11 mouse cellular contexts compared by ENCODE assay signal in the genomic region with DNA sequence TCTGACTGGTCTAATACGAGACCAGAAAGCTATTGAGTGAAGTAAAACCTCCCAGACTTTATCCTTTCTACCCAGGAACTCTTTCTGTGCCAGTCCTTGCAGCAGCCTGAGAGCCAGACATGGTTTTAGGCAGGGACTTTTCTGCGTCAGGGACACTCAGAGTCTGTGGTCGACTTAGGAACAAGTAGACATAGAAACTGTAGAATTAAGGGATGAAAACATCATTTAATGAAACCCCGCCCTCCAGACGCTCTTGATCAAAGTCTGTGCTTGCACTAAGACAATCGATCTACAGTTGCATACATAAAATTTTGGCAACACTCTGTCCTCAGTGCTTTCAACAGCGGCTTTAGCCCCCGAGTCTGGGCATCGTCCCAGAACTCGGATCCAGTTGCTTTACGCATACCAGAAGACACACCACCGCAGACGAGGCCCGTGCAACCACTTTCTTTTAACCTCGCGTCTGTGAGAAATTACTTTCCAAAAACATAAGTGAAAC.
DNase-seq lines count a peak whose midpoint lies in the region; ATAC-seq and TF ChIP-seq lines count a peak whose summit lies in the region.
"Had no signal": no experiment of that assay in that cellular context is flagged by ENCODE, and none has a peak within 500 bp of the region (broad histone marks: within the 10 kb centered on the region; RNA-seq: fewer than 3 reads in every experiment).

No protein-coding gene starts in this region.

- peak overlapping the region; percentile 27; the same call in 1 of the 2 replicates for H3K4me2 ChIP-seq in heart, embryonic 15.5 days
- H3K4me2 ChIP-seq in lung, embryonic 15.5 days: peak overlapping the region; percentile 27
- H3K4me2 ChIP-seq in embryonic facial prominence, embryonic 15.5 days (replicated peaks): peak overlapping the region; percentile 21
- H3K4me2 ChIP-seq in limb, embryonic 15.5 days: peak overlapping the region; percentile 25

- H3K9me3 ChIP-seq in heart, embryonic 15.5 days (replicated peaks): no peaks in the 10 kb centered on the region
- H3K9me3 ChIP-seq in lung, embryonic 15.5 days: no peaks in the 10 kb centered on the region
- no peaks in the 10 kb centered on the region for H3K9me3 ChIP-seq in embryonic facial prominence, embryonic 15.5 days (replicated peaks)
- H3K9me3 ChIP-seq in limb, embryonic 15.5 days: no peaks in the 10 kb centered on the region
- H3K9me3 ChIP-seq: megakaryocyte, embryonic 14.5 days had no signal

- no peak for TF ChIP-seq CTCF in lung, adult 2 months (IDR thresholded peaks at IDR 0.05; ENCODE audit: insufficient read depth, low read length)

- H3K27me3 ChIP-seq in heart, embryonic 15.5 days: no peaks in the 10 kb centered on the region
- no peaks in the 10 kb centered on the region for H3K27me3 ChIP-seq in lung, embryonic 15.5 days
- H3K27me3 ChIP-seq in embryonic facial prominence, embryonic 15.5 days: no peaks in the 10 kb centered on the region
- H3K27me3 ChIP-seq in limb, embryonic 15.5 days: no peaks in the 10 kb centered on the region
- H3K27me3 ChIP-seq: megakaryocyte, embryonic 14.5 days had no signal

- peak overlapping the region; percentile 2; the same call in 1 of the 2 replicates for H3K4me3 ChIP-seq in heart, embryonic 15.5 days
- no peak overlapping the region for H3K4me3 ChIP-seq in lung, embryonic 15.5 days
- no peak overlapping the region for H3K4me3 ChIP-seq in lung, adult 2 months (replicated peaks; ENCODE audit: extremely low read depth, low read depth, low read length)
- no peak overlapping the region; the same call in 1 of the 2 replicates for H3K4me3 ChIP-seq in embryonic facial prominence, embryonic 15.5 days (replicated peaks)
- peak overlapping the region; percentile 11; the same call in 1 of the 2 replicates for H3K4me3 ChIP-seq in limb, embryonic 15.5 days
- H3K4me3 ChIP-seq: megakaryocyte, embryonic 14.5 days had no signal

- H3K27ac ChIP-seq in heart, embryonic 15.5 days: peak overlapping the region; percentile 64
- H3K27ac ChIP-seq in lung, embryonic 15.5 days: peak overlapping the region; percentile 51
- peak overlapping the region; percentile 79 for H3K27ac ChIP-seq in embryonic facial prominence, embryonic 15.5 days (replicated peaks)
- H3K27ac ChIP-seq in limb, embryonic 15.5 days: peak overlapping the region; percentile 88

- TF ChIP-seq POLR2A in lung, adult 2 months (IDR thresholded peaks at IDR 0.05; ENCODE audit: borderline replicate concordance, extremely low read depth, low read depth, low read length): no peak

- ATAC-seq in heart, embryonic 15.5 days (replicated peaks; ENCODE audit: insufficient number of reproducible peaks, insufficient read depth, low FRiP score, low read depth): no peak
- ATAC-seq in lung, embryonic 15.5 days (ENCODE audit: borderline replicate concordance, extremely low read depth, low FRiP score, low TSS enrichment): peak; percentile 86; the same call in 1 of the 2 replicates
- ATAC-seq in embryonic facial prominence, embryonic 15.5 days (ENCODE audit: insufficient number of reproducible peaks, low FRiP score, low TSS enrichment, low read depth): peak; percentile 91
- ATAC-seq in limb, embryonic 15.5 days (ENCODE audit: insufficient number of reproducible peaks, low FRiP score, low TSS enrichment, low read depth): peak; percentile 94

- H3K9ac ChIP-seq in heart, embryonic 15.5 days: no peak overlapping the region
- H3K9ac ChIP-seq in lung, embryonic 15.5 days: no peak overlapping the region
- H3K9ac ChIP-seq in embryonic facial prominence, embryonic 15.5 days: no peak overlapping the region
- H3K9ac ChIP-seq in limb, embryonic 15.5 days: no peak overlapping the region

- DNase-seq in heart, adult 18-20 months: no peak
- no peak for DNase-seq in lung, adult 2 months
- no peak for DNase-seq in thymus, postnatal 0 days (ENCODE audit: low spot score)
- DNase-seq in adrenal gland, adult 2 months: no peak
- DNase-seq: gastrocnemius, postnatal 36 days; kidney, adult 8-10 months had no signal

- no peaks in the 10 kb centered on the region for H3K36me3 ChIP-seq in heart, embryonic 15.5 days
- no peaks in the 10 kb centered on the region for H3K36me3 ChIP-seq in lung, embryonic 15.5 days
- no peaks in the 10 kb centered on the region for H3K36me3 ChIP-seq in embryonic facial prominence, embryonic 15.5 days
- no peaks in the 10 kb centered on the region for H3K36me3 ChIP-seq in limb, embryonic 15.5 days

- 45% methylated on average over 16 of the region's 16 CpGs for WGBS in heart, embryonic 15.5 days
- WGBS in lung, embryonic 15.5 days: 37% methylated on average over 16 of the region's 16 CpGs
- WGBS in lung, adult 2 months: 68% methylated on average over 16 of the region's 16 CpGs
- 19% methylated on average over 16 of the region's 16 CpGs for WGBS in embryonic facial prominence, embryonic 15.5 days
- 19% methylated on average over 16 of the region's 16 CpGs for WGBS in limb, embryonic 15.5 days

- H3K4me1 ChIP-seq in heart, embryonic 15.5 days (replicated peaks): peaks cover 11% of the 10 kb centered on the region
- H3K4me1 ChIP-seq in lung, embryonic 15.5 days: peaks cover 13% of the 10 kb centered on the region; the same call in 1 of the 2 replicates
- H3K4me1 ChIP-seq in lung, adult 2 months (ENCODE audit: control insufficient read depth, insufficient read depth, low read length): no peaks in the 10 kb centered on the region
- peaks cover 19% of the 10 kb centered on the region for H3K4me1 ChIP-seq in embryonic facial prominence, embryonic 15.5 days
- peaks cover 15% of the 10 kb centered on the region for H3K4me1 ChIP-seq in limb, embryonic 15.5 days
- H3K4me1 ChIP-seq: megakaryocyte, embryonic 14.5 days had no signal

Comparison
In these comparisons a context has a peak if more than half of its experiments do, and no peak if none do; other contexts are left out.
1. H3K4me3 ChIP-seq: peak in heart, embryonic 15.5 days (single experiment) and limb, embryonic 15.5 days (single experiment); none in lung, embryonic 15.5 days (single experiment), lung, adult 2 months (single experiment) and embryonic facial prominence, embryonic 15.5 days (single experiment).
2. Peak in every context shown above with its lines, with median percentiles within 50 percentile points of each other: H3K27ac ChIP-seq and H3K4me2 ChIP-seq.